Mouse (Mus musculus) kidney, postnatal 14 days (tissue): ENCODE data around the gene Zdhhc18.

Experiments
- DNase-seq: peaks from one replicate; pipeline ENCODE4 v3.0.0; 2022; ENCODE audit warnings: mixed read lengths

Zdhhc18 gene

DNA sequence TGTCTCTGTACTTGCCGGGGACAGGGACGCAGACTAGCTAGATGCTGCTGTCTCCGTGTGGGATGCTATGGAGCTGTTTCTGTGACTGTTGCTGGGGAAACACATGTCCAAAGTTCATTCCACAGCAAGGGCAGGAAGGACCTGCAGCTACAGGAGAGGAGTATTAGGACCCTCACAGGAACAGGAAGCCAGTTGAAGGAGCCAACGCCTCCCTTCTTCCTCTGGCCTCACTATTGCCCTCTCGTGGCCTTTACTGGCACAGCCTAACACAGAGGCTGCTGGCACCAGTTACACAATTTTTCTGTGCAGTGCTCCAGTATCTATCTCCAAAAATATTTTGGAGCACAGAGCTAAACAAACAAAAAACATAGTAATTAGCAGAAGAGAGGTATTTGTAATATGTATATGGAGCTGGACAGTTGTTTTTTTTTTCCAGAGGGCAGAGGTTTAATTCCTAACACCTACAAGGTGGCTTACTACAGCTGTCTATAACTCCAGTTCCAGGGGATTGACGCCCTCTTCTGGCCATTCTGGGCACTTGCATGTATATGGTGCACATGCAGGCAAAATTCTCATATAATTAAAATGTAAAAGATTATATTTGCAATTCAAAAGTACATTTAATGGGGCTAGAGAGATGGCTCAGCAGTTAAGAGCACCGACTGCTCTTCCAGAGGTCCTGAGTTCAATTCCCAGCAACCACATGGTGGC lies at the start of gene Zdhhc18:
TSS of gene Zdhhc18 (minus strand) at position 166 of the 711 bp plus-strand sequence.
- peak; percentile 89 for DNase-seq

DNA sequence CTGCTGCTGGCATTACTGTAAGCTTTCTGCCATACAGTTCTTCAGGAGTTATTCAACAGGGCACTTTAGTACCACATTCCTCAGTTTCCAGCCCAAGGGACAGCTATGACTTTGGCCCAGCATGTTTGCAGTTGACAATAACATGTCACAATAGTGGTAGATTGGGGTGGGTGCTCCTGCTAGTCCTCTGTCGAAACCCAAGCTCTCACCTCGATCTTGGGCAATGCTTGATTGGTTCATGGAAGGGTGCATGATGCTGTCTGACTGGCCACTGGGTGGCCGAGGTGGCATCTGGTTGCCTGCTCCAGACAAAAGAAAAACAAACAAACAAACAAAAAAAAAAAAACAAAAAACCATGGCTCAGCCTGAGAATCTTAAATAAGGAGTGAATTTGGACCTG lies 45.4 kb upstream of the Zdhhc18 start:
- no peak for DNase-seq

- peak; percentile 78 for DNase-seq
Measured at GRCm38 (mm10) chr4:133690252-133690651, 40.3 kb upstream of the Zdhhc18 start.

- peak; percentile 55 for DNase-seq
Measured at GRCm38 (mm10) chr4:133688417-133689067, 38.6 kb upstream of the Zdhhc18 start.

DNA sequence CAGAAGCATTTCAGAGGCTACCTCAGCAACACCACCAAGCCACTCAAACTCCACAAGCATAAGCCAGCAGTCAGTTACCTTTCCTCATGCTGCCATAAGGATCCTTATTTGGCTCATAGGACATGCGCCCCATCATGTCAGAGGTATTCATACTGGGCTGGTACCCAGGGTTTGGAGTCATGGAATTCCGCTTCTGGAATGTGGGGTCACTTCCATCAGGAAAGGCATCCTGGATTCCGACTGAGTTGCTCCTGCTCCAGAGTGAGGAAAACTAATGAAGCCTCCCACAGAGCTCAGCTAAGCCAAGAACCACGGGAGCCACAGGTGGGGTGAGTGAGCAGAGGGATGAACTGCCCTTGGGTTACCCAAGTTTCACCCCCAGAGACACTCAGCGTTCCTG lies 37.2 kb upstream of the Zdhhc18 start:
- no peak for DNase-seq

DNA sequence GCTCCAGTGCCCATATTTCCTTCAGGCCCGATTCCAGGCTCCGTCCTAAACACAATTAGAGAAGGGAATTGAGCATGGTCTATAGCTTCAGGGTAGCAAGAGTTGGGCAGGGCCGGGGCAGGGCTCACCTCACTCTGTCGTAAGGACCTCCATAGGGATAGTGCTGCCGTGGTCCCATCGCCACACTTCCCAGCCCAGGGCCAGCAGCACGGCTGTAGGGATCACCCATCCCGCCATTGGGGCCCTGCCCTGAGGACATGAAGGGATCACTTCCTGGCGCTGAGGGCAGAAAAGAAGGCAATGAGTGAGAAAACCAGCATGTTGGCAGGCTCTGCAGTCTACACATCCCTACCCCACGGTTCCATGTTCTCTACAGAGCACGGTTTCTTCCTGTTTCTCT lies 36.6 kb upstream of the Zdhhc18 start:
- DNase-seq, result no peak

DNA sequence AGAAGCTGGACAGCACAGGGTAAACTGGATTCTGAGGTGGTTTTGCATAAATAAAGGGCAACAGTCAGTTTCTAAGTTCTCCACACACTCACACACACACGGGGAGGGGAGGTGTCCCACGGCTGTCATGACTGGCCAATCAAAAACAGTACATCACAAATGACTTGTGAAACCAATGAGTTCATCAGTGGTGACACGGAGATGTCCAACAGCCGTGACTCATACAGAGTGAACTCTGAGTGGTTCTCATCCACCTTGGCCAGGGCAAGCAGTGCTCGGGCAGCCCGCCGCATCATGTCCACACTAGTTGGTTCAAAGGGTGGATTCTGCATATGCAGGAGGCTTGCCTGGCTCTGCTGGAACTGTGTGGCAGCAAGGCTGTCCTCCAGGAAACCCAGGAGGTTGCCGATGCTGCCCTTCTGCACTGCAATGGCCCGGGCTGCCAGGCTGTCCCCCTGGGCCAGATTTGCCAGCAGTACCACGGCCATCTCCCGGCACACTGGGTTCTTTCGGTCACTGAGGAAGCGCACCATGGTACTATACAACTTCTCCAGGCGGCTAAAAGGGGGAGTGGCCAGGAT lies 30.3 kb upstream of the Zdhhc18 start:
- DNase-seq, result no peak

DNA sequence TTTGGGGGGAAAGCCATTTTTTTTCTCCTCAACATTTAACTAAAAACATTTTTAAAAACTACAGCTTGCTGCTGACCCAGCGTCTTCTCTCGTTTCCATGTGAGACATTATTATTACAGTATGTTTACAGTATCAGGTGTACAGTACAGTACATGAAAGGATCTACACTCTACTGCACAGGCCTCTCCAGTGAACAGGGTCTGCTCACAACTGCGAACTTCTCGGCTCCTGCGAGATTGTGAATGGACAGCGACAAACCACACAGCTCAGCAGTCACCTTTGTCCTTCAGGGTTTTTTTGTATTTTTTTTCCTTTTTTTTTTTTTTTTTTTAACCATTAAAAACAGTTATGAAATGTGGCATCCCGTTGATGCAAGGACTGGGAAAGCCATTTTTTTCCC lies 29.7 kb upstream of the Zdhhc18 start:
- DNase-seq, result no peak

GRCm38 (mm10) chr4:133677266-133677665 lies 27.3 kb upstream of the Zdhhc18 start:
- no peak for DNase-seq

- no peak for DNase-seq
Measured at GRCm38 (mm10) chr4:133676189-133676588, 26.2 kb upstream of the Zdhhc18 start.

DNA sequence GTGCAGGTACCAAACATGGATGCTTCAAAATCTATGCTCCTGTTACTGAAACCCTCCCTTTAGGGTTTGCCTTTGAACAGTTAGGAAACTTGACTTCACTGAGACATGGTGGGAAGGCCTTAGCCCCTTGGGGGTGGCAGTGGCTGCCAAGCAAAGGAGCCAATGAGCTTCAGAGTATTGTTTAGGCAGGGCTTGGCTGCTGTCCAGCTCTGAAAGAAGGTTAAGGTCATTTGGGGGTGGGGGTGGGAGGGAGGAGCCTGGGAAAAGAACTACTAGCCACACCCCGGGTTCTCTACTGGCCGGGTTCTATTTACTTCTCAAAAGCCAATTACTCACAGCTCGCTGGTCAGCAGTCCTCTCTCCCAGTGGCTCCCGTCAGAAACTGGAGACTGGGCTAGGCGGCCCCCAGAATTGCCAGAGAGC lies 25.7 kb upstream of the Zdhhc18 start:
- peak; percentile 87 for DNase-seq

DNA sequence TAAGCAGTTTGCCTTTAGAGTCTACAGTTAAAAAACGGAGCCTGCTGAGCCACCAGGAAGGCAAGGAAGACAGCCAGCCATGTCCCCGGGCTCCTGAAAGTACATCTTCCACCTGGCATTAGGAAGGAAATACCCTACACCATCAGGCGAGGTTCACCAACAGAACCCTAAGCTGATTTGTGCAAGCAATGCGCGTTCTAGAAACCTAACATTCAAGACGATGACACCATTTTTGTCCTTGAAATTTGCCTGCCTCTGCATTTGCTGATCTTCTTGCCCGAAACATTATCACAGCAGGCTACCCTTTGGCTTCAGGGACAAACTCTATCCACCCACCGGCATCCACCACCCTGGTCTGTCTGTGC lies 24.4 kb upstream of the Zdhhc18 start:
- DNase-seq, result no peak

DNA sequence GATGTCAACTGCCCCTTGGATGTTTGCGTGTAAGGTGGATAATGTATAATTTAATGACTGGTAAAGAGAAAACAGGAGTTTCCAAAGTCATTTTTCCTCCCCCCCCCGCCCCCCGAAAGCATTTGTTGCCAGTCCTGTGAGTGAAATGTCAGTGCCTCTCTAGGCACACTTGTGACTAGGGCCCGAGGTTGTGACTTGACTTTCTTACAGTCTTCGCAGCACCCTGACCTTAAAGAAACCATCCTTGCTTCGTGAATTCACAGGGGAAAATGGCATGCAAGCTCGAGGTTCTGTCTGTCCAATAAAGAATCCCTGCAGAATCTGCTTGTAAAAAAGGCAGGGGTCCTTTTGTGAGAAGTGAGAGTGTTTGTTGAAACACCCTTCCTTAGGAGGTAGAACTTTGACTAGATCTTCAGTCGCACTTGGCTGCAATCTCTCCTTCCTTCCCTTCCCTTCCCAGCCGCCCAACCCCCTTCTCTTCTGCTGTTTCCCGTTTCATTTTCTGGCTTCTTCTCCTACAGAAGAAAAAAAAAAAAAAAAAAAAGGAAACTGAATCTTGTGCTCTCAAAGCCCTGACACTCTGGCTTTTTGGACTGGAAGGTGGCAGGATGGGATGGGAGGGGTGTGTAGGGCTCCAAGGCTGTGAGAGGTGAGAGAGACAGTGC lies 23.8 kb upstream of the Zdhhc18 start:
- DNase-seq, result peak; percentile 70

- peak; percentile 74 for DNase-seq
Measured at GRCm38 (mm10) chr4:133672845-133673647, 23.1 kb upstream of the Zdhhc18 start.

DNA sequence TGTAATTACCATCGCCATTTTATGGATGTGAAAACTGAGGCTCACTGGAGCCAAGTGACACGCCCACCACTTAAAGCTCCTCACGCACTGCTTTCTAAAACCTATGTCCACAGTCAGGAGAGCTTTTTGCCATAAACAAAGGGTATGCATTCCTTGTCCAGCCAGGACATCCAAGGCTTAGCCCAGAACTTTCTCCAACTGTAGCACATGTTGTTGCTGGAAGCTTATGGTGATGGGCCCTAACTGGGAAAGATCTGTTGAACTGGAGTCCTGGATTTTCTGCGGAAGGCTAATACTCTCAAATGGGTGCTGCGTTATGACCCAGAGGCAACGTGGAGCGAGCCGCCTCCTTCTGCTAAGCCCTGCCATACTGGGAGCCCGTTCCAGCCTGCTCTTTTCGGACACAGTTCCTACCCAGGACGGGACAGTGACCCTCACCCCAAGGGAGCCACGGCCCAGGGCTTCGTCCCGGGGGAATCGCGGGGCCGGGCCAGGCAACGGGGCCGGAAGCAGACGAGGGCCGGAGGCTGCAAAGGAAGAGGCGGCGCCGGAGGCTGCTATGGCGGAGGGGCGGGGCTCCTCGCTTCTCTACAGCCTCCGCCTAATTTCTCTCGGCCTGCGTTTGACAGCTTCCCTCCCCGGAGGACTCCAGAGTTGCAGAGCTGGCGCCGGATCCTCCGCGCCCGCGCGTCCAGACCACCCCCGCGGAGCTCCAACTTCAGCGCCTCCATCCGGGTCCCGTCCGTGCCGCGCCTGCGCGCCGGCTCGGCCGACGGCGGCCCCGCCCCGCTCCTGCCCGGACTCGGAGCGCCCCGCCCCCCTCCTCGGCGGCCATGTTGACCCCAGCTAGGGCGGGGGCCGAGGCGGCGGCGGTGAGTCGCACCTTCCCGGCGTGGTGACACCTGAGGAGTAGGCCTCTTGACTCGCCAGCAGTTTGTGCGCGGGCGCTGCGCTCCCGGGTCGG lies 22.2 kb upstream of the Zdhhc18 start, which contains the start of gene Pigv:
TSS of gene Pigv (minus strand) at position 767 of the 964 bp plus-strand sequence.
- DNase-seq, result peak; percentile 97

- peak; percentile 90 for DNase-seq
Measured at GRCm38 (mm10) chr4:133671184-133671880, 21.4 kb upstream of the Zdhhc18 start.

DNA sequence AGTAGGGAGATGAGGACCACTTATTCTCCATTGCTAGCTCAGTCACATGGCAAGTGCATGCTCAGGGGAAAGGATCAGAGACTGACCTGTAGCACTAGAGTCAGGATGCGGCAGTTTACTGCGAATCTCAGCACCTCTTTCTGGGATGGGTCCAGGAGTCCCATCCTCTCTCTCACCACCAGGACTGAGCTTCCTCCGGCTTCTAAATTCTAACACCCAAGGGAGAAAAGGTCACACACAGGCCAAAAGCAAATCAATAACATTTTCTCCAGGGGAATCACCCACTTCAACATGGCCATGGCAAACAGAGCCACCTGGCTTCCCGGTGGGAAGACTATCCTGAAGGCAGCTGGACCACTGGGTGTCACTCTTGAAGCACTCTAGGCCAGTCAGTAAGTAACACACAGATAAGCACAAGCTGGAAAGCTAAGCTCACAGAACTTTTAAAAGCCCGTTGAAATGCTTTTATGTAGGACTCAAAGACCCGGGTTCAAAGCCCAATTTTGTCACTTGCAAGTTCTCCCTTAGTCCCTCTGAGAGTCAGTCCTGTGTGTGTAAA lies 19.8 kb upstream of the Zdhhc18 start:
- peak; percentile 54 for DNase-seq

DNA sequence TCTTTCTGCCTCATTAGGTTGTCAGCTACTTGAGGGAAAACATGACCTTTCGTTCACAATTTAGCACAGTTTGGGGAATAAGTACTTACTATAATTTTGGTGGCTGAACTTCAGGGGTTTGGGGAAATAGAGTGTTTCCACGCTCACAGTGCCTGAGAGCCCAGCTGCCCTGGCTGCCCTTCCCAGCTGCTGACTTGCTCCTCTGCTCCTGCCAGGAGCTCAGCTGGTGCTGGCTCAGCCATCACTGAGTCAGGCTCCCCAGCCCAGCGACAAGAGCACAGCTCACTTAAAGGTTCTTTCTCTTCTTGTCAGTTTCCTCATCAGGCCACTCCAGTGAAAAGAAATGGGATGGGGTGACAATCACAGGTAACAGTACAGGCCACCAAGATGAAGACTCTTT lies 18.6 kb upstream of the Zdhhc18 start:
- DNase-seq, result no peak

DNA sequence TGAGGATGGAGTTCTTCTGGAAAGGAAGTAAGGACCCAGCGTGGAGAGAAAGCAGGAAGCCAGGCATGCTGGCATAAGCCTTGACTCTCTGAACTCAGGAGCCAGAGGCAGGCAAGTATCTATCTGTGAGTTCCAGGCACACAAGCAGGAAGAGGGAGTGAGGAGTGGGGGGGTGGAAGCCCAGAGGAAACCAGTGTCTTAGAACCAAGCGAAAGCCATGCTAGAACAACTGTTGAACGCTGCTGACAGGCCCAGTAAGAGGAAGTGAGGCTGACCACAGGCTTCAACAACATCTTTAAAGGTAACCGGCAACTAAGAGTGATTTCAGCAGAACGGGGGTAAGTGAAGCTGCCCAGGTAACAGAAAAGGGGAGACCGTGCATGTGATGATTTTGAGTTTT lies 16.2 kb upstream of the Zdhhc18 start:
- no peak for DNase-seq

- no peak for DNase-seq
Measured at GRCm38 (mm10) chr4:133665118-133665517, 15.2 kb upstream of the Zdhhc18 start.

DNA sequence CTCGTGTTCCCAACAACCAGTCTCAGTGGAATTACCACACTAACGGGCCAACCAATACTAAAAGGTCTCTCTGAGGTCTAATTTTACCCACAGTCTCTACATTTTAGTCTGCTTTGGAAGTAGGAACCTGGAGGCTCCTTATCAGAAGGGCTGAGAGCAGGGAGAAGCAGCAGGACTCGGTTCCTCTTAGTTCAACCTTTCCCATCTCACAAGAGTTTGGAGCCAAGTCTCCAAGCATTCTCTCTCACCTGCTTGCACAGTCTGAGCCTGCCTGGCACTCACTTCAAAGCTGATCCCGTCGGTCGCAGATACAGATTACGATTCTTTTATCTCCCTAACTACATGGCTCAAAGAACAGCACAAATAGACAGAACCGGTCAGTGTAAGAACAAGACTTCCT lies 13.0 kb upstream of the Zdhhc18 start:
- no peak for DNase-seq
